Mouse (Mus musculus): ENCODE measurements at regions not wholly inside any gene's neighbourhood (a gene's known extent, or its start where the extent isn't known, plus 50 kb on each side); places are given as distances from the start of the nearest gene placed in this dataset.

- TF ChIP-seq CTCF (conservative IDR thresholded peaks at IDR 0.05; ENCODE audit: low read length), result no peak
- no peak for TF ChIP-seq POU5F1 (IDR thresholded peaks at IDR 0.05; ENCODE audit: borderline replicate concordance, low read length)
Observed at GRCm38 (mm10) chr7:95954511-95954910, 216.5 kb upstream of the Tenm4 start.

All from E14TG2a.4 (cell line).